Mouse (Mus musculus) adrenal gland, adult 2 months (tissue): ENCODE data around the gene Oser1. TPM values are rescaled to one million over a fixed set of nuclear protein-coding genes. Genes with fewer than 3 reads are reported as not detected.

Source experiments
- DNase-seq: peaks from one replicate; pipeline ENCODE4 v3.0.0; 2021
- polyA plus RNA-seq: library from polyadenylated mRNA; depleted of rRNA; stranded (reverse); fragments of >200 nt; gene quantifications from 2 replicates; pipeline ENCODE4 v1.2.3, GENCODE M21; 2012; rRNA removed
- total RNA-seq, 2 experiments: library from RNA; stranded (reverse); gene quantifications; 2 replicates each; pipeline ENCODE4 v1.2.3; 2021

Gene Oser1
- total and polyA plus RNA-seq, 3 experiments: 3.0 to 49.2 (median 29.2) TPM

GRCm38 (mm10) chr2:163360858-163361623, 63.5 kb downstream of the Oser1 start:
- no peak for DNase-seq

DNA sequence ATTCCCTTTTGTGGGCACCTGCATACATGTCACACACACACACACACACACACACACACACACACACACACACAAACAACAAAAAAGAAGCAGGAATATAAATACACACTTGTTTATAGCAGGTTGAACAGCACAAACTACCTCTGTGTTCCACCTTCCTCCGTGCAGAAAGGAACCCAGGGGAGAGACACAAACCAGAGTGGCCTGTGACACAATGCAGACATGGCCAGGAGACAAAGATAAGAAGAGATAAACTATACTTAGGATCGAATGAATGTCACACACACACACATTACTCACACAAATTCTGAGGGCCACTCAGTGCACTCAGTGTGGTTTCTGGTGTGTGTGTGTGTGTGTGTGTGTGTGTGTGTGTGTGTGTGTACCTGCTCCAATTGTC, 65.2 kb downstream of the Oser1 start:
- no peak for DNase-seq

DNA sequence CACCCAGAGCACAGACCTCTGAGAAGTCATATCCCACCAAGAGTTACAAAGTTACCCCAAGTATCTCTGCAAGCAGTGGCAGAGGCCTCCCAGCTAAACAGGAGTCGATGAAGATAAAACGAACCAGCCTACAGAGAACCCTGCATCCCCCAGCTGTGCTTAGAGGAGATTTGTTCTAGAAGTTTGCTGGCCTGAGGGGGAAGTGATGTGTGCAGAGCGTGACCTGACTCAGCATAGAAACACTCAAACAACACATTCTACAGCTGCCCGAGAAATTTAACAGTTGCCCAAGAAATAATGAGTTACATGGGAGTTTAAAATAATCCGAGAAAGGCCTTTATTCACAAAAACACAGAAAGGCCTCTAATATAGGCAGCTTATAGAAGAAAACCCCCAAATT, 65.8 kb downstream of the Oser1 start:
- no peak for DNase-seq

GRCm38 (mm10) chr2:163356113-163356840, 68.2 kb downstream of the Oser1 start:
- no peak for DNase-seq

Other genes starting within 250 kb of the Oser1 start
- gene Tox2, start 221.6 kb downstream of the Oser1 start, total RNA-seq: 1 to 10 TPM; 4.0 to 7.4 TPM
- 8.0 and 32.8 TPM in 2 replicates for gene Tox2, start 221.6 kb downstream of the Oser1 start, polyA plus RNA-seq
- gene Jph2, start 26.7 kb downstream of the Oser1 start, total RNA-seq: 1 to 10 TPM; 3.1 to 6.2 TPM
- 8.2 and 8.3 TPM in 2 replicates for gene Jph2, start 26.7 kb downstream of the Oser1 start, polyA plus RNA-seq
- 1 to 10 TPM; 2.2 to 4.2 TPM for gene Gdap1l1, start 13.8 kb upstream of the Oser1 start, total RNA-seq
- gene Gdap1l1, start 13.8 kb upstream of the Oser1 start, polyA plus RNA-seq: 6.5 and 8.7 TPM in 2 replicates
- gene Fitm2, start 47.9 kb upstream of the Oser1 start, total RNA-seq: 100 to 1,000 TPM in 1 of 2 experiments, 10 to 100 TPM in 1; 88.8 to 102 TPM
- 58.7 and 60.9 TPM in 2 replicates for gene Fitm2, start 47.9 kb upstream of the Oser1 start, polyA plus RNA-seq
- not detected for gene R3hdml, start 67.6 kb upstream of the Oser1 start, total RNA-seq
- not detected in 2 replicates for gene R3hdml, start 67.6 kb upstream of the Oser1 start, polyA plus RNA-seq
- gene Hnf4a, start 82.1 kb upstream of the Oser1 start, total RNA-seq: 1 to 10 TPM in 1 of 2 experiments, under 1 TPM in 1; 0.14 to 1.1 TPM
- gene Hnf4a, start 82.1 kb upstream of the Oser1 start, polyA plus RNA-seq: 0.15 TPM in 1 of 2 replicates, not detected in the other
- gene Ttpal, start 177.6 kb upstream of the Oser1 start, total RNA-seq: 10 to 100 TPM; 25.6 to 27.0 TPM
- 27.3 and 32.3 TPM in 2 replicates for gene Ttpal, start 177.6 kb upstream of the Oser1 start, polyA plus RNA-seq
- gene Serinc3, start 220.4 kb upstream of the Oser1 start, total RNA-seq: 100 to 1,000 TPM; 482 to 621 TPM
- gene Serinc3, start 220.4 kb upstream of the Oser1 start, polyA plus RNA-seq: 402 and 442 TPM in 2 replicates
- gene Pkig, start 233.7 kb upstream of the Oser1 start, total RNA-seq: 10 to 100 TPM; 37.1 to 49.1 TPM
- gene Pkig, start 233.7 kb upstream of the Oser1 start, polyA plus RNA-seq: 146 and 147 TPM in 2 replicates